Mouse (Mus musculus): ENCODE data around the gene Npepps.

The Npepps gene

DNA sequence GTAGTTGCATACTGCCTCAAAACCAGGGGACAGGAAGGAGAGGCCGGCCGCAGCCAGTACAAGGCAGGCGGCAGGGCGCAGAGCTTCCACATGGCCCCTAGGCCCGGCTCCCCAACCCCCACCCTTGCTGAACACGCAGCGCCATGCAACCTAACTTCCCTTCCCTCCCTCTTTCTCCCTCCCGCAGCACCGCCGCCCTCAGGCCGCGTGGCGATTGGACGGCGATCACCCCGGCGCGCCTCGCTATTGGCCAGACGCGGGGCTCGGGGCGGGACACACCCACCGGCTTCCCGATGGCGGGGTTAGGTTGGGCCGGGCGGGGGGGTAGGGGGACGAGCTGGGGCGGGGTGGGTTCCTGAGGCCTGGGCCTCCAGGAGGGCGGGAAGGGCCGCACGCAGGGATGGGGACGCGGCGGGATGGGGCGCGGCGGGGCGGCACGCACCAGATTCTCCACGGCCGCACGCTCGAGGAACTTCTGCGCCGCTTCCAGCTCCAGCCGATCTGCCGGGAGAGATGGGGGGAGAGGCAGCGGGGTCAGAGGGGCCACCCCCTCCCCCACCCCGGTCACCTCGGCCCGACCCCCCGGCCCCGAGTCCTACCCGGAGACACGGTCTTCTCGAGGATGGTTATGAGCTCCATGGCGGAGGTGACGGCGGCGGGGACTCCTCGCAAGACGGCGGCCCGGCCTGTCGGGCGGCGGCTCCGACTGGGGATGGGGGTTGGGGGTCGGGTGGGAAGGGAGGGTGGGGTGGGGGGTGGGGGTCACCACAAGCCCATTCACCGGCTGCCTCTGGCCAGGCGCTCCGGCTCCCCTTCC lies 93.3 kb downstream of the Npepps start:
- peak; percentile 91 to 97 for DNase-seq (ENCODE audit: low spot score in 2 of 2)

DNA sequence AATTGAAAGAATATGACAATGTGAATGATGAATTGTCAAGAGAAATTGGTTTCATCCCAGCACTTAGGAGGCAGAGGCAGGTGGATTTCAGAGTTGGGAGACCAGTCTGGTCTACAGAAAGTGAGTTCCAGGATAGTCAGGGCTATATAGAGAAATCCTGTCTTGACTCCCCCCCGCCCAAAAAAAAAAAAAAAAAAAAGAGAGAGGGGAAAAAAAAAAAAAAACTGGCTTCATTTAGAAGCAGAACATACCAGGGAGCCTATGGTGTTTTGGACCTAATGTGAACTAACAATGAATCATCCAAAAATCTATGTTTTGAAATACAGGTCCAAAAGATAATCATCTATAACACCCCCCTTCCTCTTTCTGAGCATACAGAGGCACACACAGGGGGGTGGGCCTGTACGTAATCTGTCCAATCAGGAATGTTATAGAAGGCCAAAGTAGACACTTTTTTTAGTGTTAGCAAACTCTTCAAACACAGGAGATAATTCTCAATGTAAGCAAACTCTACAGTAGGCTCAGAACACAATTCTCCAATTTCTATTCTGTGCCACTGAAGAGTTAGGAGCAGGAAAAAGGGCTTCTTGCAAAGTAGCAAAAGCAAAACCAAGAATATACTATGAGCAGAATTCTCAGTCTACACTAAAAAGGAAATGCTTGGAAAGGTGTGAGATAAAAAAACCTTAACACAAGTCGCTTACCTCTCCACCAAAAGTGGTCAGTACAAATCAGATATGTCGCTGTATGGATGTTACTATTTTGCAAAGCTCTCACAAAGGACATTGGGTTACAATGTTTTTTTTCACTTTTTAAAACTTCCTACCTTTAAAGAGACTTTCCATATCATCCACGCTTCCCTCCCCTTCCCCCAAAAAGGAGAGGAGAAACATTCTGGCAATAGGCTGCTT lies 94.5 kb downstream of the Npepps start:
- DNase-seq (ENCODE audit: low spot score in 2 of 2), result no peak

DNA sequence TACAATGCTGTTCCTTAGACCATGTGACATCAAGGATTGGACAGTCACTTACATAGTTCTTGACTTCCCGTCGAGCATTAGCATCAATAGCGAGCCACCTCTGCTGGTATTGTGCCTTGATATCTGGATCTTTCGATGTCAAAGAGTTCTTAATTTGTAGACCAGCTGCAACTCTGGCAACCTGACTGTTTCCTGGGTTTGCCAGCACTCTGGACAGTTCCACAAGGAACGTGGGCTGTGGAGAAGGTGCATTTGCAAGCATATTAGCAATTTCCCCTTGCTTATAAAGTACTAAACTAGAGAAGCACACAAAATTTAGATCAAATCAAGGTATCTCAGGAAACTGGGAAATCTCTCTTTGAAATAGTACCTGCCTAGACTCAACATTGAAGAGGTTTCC lies 95.6 kb downstream of the Npepps start:
- DNase-seq (ENCODE audit: low spot score in 2 of 2), result no peak

DNA sequence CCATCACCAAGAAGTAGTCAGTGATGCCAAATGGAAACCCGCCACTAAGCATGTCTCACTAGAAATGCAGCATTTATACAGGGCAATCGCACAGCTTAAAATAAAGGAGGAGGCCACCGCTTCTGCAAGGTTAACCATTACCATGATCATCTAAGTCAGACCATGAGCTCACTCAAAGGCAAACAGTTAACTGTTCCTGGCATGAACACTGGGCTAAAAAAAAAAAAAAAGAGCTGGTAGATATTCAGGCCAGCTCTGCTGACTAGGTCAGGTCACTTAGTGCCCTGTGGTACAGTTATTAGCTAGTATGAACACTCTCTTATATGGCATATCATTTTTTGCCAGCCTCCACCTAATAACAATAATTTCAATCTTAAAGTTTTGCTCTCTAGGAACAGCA lies 98.0 kb downstream of the Npepps start:
- DNase-seq (ENCODE audit: low spot score in 2 of 2), result no peak

DNA sequence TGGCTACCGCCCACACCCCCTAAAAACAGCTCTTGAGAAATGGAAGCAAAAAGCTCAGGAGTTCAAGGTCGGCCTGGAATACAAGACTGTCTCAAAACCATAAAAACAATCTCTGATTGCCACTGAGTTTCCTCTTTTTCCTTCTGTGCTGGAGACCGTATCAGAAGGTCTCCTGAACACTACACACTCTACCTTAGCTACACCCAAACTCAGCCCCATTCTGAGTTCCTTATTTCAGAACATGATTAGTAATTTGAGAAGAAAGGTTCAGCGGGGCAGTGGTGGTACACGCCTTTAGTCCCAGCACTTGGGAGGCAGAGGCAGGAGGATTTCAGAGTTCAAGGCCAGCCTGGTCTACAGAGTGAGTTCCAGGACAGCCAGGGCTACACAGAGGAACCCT lies 99.4 kb downstream of the Npepps start:
- DNase-seq (ENCODE audit: low spot score in 2 of 2), result no peak

DNA sequence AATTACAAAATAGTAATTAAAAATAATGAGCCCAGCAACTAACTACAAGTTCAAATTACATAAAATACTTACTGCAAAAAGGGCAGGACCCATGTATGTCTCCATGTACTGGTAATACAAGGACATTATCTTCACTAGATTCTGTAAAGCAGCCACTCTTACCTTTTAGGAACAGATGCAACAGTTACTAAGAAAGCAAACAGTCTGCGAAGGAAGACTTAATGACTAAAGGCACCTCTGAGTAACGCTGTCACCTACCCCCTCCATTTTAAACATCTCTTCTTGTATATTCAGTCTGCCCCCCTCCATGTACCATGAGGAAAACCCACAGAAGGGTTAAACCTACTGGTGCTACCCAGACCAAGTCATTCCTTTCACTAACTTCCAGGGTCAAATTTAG lies 102.2 kb downstream of the Npepps start:
- DNase-seq (ENCODE audit: low spot score in 2 of 2), result no peak

DNA sequence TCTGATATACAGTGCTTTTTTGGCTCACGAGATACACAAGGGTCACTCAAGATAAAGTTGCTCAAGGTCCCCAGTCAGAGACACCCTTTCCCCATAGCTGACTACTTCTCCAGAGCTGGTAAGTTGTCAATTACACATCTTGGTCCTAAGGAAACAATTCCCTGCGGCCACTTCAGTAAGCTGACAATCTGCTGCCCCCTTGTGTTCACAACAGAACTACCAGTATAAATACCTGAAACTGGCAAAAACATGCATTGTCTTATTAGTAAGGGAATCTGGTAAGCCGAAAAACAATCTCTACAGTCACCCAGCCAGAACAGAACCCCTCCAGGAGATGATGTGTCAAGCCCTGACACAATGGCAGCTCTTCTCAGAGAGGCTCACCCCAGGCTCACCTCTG lies 103.6 kb downstream of the Npepps start:
- DNase-seq (ENCODE audit: low spot score in 2 of 2), result peak in 1 of 2 experiments; percentile 8

DNA sequence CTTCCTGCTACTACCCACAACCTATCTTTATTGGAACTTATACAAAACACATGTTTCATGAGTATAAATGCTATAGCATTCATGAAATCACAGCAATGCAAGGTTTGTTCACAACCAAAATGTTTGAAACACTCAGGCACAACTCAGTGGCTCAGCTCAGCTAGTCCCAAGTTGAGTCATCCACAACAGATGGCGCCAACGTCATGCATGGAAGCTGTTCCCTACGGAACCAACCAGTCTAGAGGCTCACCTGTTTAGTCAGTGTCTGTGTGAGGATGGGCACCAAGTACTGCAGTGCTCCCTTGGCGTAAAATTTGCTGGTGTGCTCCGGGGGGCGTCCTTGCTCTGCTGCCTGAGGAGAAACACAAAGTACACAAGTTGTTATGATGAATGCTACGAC lies 104.9 kb downstream of the Npepps start:
- no peak for DNase-seq (ENCODE audit: low spot score in 2 of 2)

DNA sequence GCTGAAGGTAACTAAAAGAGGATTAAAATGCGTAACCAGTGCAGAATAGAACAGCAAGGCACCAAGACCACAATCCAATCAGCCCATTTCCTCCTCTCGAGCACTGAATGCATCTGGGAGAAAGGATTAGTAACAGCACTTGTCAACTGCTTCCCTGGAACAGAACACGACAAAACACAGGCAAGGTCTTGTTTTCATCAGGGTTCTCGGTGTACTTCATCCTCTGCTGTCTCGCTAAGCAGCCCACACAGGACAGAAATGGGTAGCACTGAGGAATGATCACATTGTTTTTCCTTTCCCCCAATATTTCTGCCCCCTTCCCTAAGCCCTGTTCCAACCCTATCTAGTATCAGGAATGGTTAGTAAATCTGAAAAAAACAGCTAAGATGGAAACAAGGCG lies 120.1 kb downstream of the Npepps start:
- no peak for DNase-seq (ENCODE audit: low spot score in 2 of 2)

DNA sequence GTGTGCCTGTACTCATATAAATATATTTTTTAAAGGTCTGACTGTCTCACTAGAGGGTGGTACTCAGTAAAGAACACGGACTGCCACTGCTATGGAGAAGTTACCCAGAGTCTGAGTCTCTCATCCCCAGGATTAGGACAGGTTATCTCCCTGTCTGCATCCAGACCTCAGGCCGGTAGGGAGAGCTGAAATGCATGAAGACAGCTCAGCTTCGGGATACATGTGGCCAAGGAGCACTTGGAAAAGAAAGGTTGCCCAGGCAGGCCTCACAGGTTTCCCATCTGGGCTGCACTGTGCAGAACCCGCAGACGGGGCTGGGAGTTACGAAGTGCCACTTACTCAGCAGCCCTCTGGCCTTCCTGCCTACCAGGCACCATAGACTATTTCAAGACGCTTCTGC lies 123.4 kb downstream of the Npepps start:
- no peak for DNase-seq (ENCODE audit: low spot score in 2 of 2)

All from urinary bladder, adult 18-20 months (tissue).